Mouse (Mus musculus): ENCODE measurements around the gene Gns. TPM values are rescaled to one million over a fixed set of nuclear protein-coding genes. Genes with fewer than 3 reads are reported as not detected.
A peak's percentile ranks its signal among the peaks of the same experiment; 100 is the strongest.

The Gns gene
- polyA plus RNA-seq (2015; fragmentation: Nextera tagmentation; extraction: Ambion mirVana) = 62.3 and 63.2 TPM in 2 replicates

DNA sequence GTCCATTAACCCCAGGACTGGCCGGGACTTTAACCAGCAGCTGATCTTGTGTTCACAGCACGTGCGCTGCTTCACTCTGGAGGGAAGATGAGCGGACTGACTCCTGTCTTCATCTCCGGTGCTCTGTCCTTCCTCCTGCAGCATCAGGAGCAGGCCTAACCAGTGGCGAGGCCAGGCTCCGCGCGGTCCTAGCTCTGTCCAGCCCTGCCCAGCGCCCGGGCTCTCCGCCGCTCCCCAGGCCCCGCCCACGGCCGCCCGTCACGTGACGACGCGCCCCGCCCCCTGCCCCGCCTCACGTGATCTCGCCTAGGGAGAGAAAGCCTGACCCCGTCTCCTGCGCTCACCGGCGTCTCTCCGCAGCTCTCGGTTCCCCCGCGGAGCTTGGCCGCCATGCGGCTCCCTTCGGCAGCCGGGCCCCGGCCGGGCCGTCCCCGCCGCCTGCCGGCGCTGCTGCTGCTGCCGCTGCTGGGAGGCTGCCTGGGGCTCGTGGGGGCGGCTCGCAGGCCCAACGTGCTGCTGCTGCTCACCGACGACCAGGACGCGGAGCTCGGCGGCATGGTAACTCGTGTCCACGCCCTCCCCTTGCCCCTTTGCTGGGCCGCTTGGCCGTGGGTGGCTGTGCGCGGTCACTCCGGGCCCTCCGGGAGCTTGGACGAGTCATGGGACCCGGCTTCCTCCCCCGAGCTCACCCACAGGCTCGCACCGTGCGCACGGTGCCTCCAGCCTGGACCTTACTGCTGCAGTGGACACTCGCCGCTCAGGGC lies at the start of gene Gns:
Gns (plus strand) TSS at position 290 of the 764 bp plus-strand sequence.
- H3K4me1 ChIP-seq (replicated peaks; ENCODE audit: insufficient read depth, low read length) = peaks cover 14% of the 10 kb centered on the region
- under 1% methylated on average over 64 of the region's 72 CpGs for WGBS
- no peaks in the 10 kb centered on the region for H3K27me3 ChIP-seq (ENCODE audit: insufficient read depth, low read length)
- H3K9ac ChIP-seq (ENCODE audit: low read depth, low read length) = peak within 1 kb of the TSS; percentile 88
- H3K27ac ChIP-seq = peak within 1 kb of the TSS; percentile 85
- peak within 1 kb of the TSS; percentile 98 for H3K4me2 ChIP-seq (ENCODE audit: low read length)
- ATAC-seq (replicated peaks; ENCODE audit: low FRiP score, low read depth) (peak; percentile 99), DNase-seq (ENCODE audit: low spot score) (peak; percentile 94)
- H3K4me3 ChIP-seq (replicated peaks; ENCODE audit: low read depth, low read length) = peak within 1 kb of the TSS; percentile 89
- TF ChIP-seq CTCF (IDR thresholded peaks at IDR 0.05; ENCODE audit: low read depth) = no peak
- no peaks in the 10 kb centered on the region for H3K9me3 ChIP-seq (replicated peaks; ENCODE audit: low read length)
- H3K36me3 ChIP-seq (ENCODE audit: insufficient read depth, low read length) = no peaks in the 10 kb centered on the region

DNA sequence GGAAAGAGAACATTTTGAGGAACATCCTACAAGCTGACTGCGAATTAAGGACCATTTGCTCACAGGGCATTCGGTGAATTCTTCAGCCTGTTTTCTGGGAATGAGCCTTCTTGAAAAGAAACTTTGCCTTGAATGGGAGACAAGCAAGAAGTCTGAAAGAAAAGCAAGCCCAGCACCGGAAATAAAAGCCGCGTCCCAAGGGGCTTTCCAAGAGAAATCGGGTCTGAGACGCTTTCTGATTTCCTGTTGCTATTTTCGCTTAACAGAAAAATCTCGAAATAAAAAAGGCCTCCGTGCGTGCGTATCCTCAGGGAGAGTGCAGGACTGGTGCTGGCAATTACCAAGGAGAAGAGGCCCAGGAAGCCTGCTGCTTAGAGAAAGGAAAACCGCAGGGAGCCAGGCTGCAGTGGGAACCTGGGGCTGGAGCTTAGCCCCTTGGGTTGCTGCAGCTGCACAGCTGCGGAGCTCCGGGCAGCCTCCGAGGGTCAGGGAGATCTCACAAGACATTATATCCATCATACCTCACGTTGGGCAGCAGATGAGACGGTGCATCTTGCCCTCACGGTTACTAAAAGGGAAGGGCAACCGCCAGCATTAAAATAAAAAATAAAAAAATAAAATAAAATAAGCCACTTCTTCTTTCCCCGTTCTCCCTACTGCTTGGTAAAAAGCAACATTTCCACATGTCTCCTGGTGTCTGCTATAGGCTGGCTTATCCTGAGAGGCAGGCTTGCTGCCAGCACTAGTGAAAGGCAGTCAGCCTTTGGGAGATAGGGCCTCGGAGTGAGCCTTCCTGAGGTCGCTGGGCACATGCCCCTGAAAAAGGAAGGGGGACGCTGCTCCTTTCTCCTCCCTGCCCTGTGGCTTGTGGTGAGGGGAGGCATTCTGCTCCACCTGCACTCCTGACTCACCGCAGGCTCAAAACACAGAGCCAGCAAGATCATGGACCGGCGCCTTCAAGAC lies 49.3 kb upstream of the Gns start:
- H3K9me3 ChIP-seq (replicated peaks; ENCODE audit: low read length) = no peaks in the 10 kb centered on the region
- no peaks in the 10 kb centered on the region for H3K36me3 ChIP-seq (ENCODE audit: insufficient read depth, low read length)
- WGBS = 27% methylated on average over 27 of the region's 27 CpGs
- TF ChIP-seq CTCF (IDR thresholded peaks at IDR 0.05; ENCODE audit: low read depth) = no peak
- peaks cover 16% of the 10 kb centered on the region for H3K27me3 ChIP-seq (ENCODE audit: insufficient read depth, low read length)
- H3K9ac ChIP-seq (ENCODE audit: low read depth, low read length) = no peak overlapping the region
- no peak for ATAC-seq (replicated peaks; ENCODE audit: low FRiP score, low read depth)
- H3K27ac ChIP-seq = peak overlapping the region; percentile 62; the same call in 1 of the 2 replicates
- DNase-seq (ENCODE audit: low spot score) = peak; percentile 46
- peak overlapping the region; percentile 38 for H3K4me2 ChIP-seq (ENCODE audit: low read length)
- H3K4me3 ChIP-seq (replicated peaks; ENCODE audit: low read depth, low read length) = peak overlapping the region; percentile 12; the same call in 1 of the 2 replicates
- peaks cover under 1% of the 10 kb centered on the region; the same call in 1 of the 2 replicates for H3K4me1 ChIP-seq (replicated peaks; ENCODE audit: insufficient read depth, low read length)

DNA sequence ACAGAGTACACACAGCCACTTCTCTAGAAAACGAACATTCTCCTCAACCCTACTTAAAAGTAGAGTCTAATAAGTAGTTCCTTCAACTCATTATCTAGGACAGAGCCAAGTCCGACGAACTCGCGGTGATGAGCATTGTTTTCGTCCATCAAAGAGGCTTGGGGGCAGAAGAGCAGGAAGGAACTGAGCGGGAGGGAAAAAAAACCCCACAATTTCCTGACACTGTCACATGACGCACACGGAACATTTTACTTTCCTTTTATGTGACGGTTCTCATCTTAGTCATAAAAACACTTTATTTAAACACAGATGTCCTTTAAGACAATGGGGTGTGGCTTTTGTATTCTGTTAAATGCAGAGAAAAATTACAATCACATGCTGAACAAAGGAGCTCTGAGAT lies 48.5 kb upstream of the Gns start:
- Histone ChIP-seq H3K9ac (ENCODE audit: low read depth, low read length) (no peak overlapping the region), H3K9me3 (replicated peaks; ENCODE audit: low read length) (no peaks in the 10 kb centered on the region), H3K4me3 (replicated peaks; ENCODE audit: low read depth, low read length) (no peak overlapping the region), H3K27ac (no peak overlapping the region), H3K36me3 (ENCODE audit: insufficient read depth, low read length) (no peaks in the 10 kb centered on the region), H3K4me1 (replicated peaks; ENCODE audit: insufficient read depth, low read length) (no peaks in the 10 kb centered on the region), H3K4me2 (ENCODE audit: low read length) (no peak overlapping the region), H3K27me3 (ENCODE audit: insufficient read depth, low read length) (peaks cover 11% of the 10 kb centered on the region)
- WGBS = 80% methylated on average over 10 of the region's 10 CpGs
- TF ChIP-seq CTCF (IDR thresholded peaks at IDR 0.05; ENCODE audit: low read depth) = no peak
- no peak for DNase-seq (ENCODE audit: low spot score)
- no peak for ATAC-seq (replicated peaks; ENCODE audit: low FRiP score, low read depth)

DNA sequence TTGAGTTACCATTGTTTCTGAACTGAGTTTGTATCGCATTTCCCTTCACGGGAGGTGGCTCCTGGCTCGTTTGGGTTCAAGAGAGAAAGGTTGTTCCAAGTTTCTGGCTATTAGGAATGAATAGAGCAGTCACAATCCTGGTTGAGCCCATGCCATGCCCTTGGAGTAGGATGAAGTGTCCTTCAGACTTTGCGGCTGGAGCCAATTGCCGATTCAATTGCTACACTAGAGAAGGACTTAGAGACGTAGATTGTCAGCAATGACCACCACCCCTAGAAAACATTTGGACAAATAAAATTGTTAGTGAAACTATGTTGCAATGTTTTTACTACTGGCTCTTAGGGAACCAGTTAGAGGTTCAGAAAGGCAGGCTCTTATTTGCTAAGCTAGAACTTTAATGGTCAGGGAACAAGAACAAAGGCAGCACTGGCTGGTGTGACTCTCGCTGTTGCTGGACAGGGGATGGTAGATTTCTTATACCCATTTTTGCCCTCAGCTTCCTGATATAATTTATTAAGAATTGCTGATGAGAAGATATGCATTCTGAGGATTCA lies 46.4 kb upstream of the Gns start:
- Histone ChIP-seq H3K9ac (ENCODE audit: low read depth, low read length) (no peak overlapping the region), H3K27ac (no peak overlapping the region), H3K36me3 (ENCODE audit: insufficient read depth, low read length) (no peaks in the 10 kb centered on the region), H3K9me3 (replicated peaks; ENCODE audit: low read length) (no peaks in the 10 kb centered on the region), H3K4me3 (replicated peaks; ENCODE audit: low read depth, low read length) (no peak overlapping the region), H3K4me1 (replicated peaks; ENCODE audit: insufficient read depth, low read length) (no peaks in the 10 kb centered on the region), H3K4me2 (ENCODE audit: low read length) (no peak overlapping the region), H3K27me3 (ENCODE audit: insufficient read depth, low read length) (no peaks in the 10 kb centered on the region)
- no peak for ATAC-seq (replicated peaks; ENCODE audit: low FRiP score, low read depth)
- 69% methylated on average over 7 of the region's 7 CpGs for WGBS
- TF ChIP-seq CTCF (IDR thresholded peaks at IDR 0.05; ENCODE audit: low read depth) = no peak
- no peak for DNase-seq (ENCODE audit: low spot score)

DNA sequence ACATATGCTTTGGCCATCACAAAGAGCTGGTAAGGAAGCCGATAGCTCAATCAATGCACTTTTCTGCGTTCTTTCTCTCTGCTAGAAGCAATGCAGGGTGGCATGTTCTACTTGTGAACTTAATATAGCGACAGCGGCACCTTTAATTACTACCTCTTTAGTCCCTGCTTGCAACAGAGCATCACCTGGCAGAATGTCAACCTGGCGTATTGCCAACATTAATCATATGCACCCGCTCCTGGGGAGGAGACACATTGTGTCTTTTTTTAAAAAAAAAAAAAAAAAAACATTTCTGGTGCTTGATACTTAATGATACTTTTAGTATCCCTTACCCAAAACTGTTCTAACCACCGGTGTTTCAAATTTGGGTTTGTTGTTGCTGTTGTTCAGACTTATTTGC lies 41.4 kb upstream of the Gns start:
- no peaks in the 10 kb centered on the region for H3K27me3 ChIP-seq (ENCODE audit: insufficient read depth, low read length)
- no peak for DNase-seq (ENCODE audit: low spot score)

DNA sequence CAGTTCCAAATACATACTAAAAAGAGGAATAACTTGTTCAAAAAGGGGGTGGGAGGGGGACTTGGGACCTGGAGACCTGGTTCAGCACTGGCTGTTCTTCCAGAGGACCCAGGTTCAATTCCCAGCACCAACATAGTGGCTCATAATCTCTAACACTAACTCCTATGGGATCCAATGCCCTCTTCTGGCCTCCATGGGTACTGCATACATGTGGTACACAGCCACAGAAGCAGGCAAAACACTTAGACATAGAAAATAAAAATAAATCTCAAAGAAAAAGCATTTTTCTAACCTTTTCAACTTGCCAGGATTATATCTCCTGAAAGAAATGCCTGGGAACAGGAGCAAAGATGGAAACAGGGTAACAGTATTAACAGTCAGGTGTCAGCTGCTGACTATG lies 38.7 kb upstream of the Gns start:
- no peak for ATAC-seq (replicated peaks; ENCODE audit: low FRiP score, low read depth)

More for the DNA sequence above, 41.4 kb upstream of the Gns start:
- Histone ChIP-seq H3K36me3 (ENCODE audit: insufficient read depth, low read length) (no peaks in the 10 kb centered on the region), H3K4me1 (replicated peaks; ENCODE audit: insufficient read depth, low read length) (no peaks in the 10 kb centered on the region), H3K4me3 (replicated peaks; ENCODE audit: low read depth, low read length) (no peak overlapping the region), H3K9me3 (replicated peaks; ENCODE audit: low read length) (no peaks in the 10 kb centered on the region), H3K27ac (no peak overlapping the region), H3K9ac (ENCODE audit: low read depth, low read length) (no peak overlapping the region), H3K4me2 (ENCODE audit: low read length) (no peak overlapping the region)
- no peak for ATAC-seq (replicated peaks; ENCODE audit: low FRiP score, low read depth)
- WGBS = 84% methylated on average over 7 of the region's 7 CpGs
- no peak for TF ChIP-seq CTCF (IDR thresholded peaks at IDR 0.05; ENCODE audit: low read depth)

More for the DNA sequence above, 38.7 kb upstream of the Gns start:
- Histone ChIP-seq H3K4me2 (ENCODE audit: low read length) (no peak overlapping the region), H3K4me1 (replicated peaks; ENCODE audit: insufficient read depth, low read length) (no peaks in the 10 kb centered on the region), H3K9me3 (replicated peaks; ENCODE audit: low read length) (no peaks in the 10 kb centered on the region), H3K27me3 (ENCODE audit: insufficient read depth, low read length) (no peaks in the 10 kb centered on the region), H3K27ac (no peak overlapping the region), H3K36me3 (ENCODE audit: insufficient read depth, low read length) (no peaks in the 10 kb centered on the region), H3K4me3 (replicated peaks; ENCODE audit: low read depth, low read length) (no peak overlapping the region), H3K9ac (ENCODE audit: low read depth, low read length) (no peak overlapping the region)
- TF ChIP-seq CTCF (IDR thresholded peaks at IDR 0.05; ENCODE audit: low read depth) = peak; percentile 16; the same call in 1 of the 2 replicates
- no peak for DNase-seq (ENCODE audit: low spot score)

Measured in kidney, postnatal 0 days (tissue).